Mouse (Mus musculus) bone marrow, adult 2 months (tissue): ENCODE data around the gene Spryd3.

ENCODE experiments used
- CTCF ChIP-seq: fragments of 200-500 bp; IDR thresholded peaks from 2 replicates; pipeline ENCODE4 v1.5.1; 2011; ENCODE audit warnings: low read length, control low read depth; ENCODE audit not compliant: control insufficient read depth, insufficient read depth
- POLR2A ChIP-seq: fragments of 200-500 bp; IDR thresholded peaks from 2 replicates; pipeline ENCODE4 v1.6.1; 2011; ENCODE audit warnings: low read depth, mild to moderate bottlenecking, control low read depth, low read length, borderline replicate concordance; ENCODE audit not compliant: control insufficient read depth

GRCm38 (mm10) chr15:102100996-102101671 lies 34.9 kb downstream of the Spryd3 start:
- no peak for TF ChIP-seq CTCF
- no peak for TF ChIP-seq POLR2A
